Mouse (Mus musculus) cortical plate, adult 2 months (tissue): ENCODE results near the gene Naif1.

Experiments used
- CTCF ChIP-seq: fragments of 200-500 bp; IDR thresholded peaks from 2 replicates; pipeline ENCODE4 v1.5.1; 2011; ENCODE audit warnings: mild to moderate bottlenecking, control low read depth, low read length; ENCODE audit not compliant: insufficient read depth; ENCODE audit errors: extremely low read depth
- POLR2A ChIP-seq: fragments of 200-500 bp; IDR thresholded peaks from 2 replicates; pipeline ENCODE4 v1.6.1; 2011; ENCODE audit warnings: mild to moderate bottlenecking, low read length, control low read depth; ENCODE audit not compliant: insufficient read depth; ENCODE audit errors: extremely low read depth

DNA sequence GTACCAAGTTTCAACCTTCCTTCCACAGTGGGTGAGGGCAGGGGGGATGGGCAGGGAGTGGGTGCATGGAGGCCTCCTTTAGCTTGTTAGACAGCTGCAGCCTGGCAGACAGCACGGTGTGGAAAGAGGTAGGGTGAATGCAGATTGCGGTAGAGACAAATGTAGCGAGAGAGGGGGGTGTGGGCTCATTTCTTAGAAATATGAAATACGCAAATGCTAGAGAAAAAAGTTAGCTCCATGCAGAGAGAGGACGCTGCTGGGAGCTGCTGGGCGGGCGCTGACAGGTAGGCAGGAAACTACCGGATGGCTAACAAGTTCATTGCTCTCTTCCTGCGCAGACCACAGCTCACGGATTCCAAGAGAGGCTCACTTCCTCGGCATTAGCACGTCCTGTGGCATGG, 43.0 kb downstream of the Naif1 start:
- TF ChIP-seq CTCF (no peak), POLR2A (no peak)
